Comparison of ENCODE assay signal across 13 mouse cellular contexts in the genomic region with DNA sequence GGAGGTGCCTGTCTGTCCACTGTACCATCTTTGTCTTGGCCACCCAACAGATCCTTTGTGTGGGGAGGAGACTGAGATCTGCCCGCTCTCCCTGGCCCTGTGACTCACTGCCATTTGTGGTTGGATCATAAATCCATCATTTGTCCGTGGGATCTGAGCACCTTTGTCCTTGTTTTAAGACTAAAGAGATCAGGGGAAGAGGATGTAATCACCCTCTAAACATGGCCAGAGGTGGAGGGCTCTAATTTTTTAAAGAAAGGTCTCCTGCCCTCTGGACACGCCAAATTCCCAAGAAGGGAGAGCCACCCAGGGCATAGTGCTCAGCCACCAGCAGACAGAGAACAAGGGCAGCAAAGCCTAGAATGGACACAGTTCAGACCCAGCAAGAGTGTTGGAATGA. TPM values are rescaled to one million over a fixed set of nuclear protein-coding genes. Genes with fewer than 3 reads are reported as not detected.
A peak's percentile ranks its signal among the peaks of the same experiment; 100 is the strongest.
DNase-seq lines count a peak whose midpoint lies in the region; ATAC-seq and TF ChIP-seq lines count a peak whose summit lies in the region.
"Had no signal": no experiment of that assay in that cellular context is flagged by ENCODE, and none has a peak within 500 bp of the region (broad histone marks: within the 10 kb centered on the region; RNA-seq: fewer than 3 reads in every experiment).

No protein-coding gene starts in this region.

- no peak overlapping the region for H3K4me2 ChIP-seq in heart, postnatal 0 days (ENCODE audit: low read depth, low read length)
- peak overlapping the region; percentile 80 for H3K4me2 ChIP-seq in liver, embryonic 15.5 days

- peak overlapping the region; percentile 95 for H3K27ac ChIP-seq in heart, postnatal 0 days (ENCODE audit: low read depth)
- peak overlapping the region; percentile 91 for H3K27ac ChIP-seq in brown adipose tissue, adult 24 weeks (replicated peaks; ENCODE audit: low read depth, low read length)
- peak overlapping the region; percentile 95 for H3K27ac ChIP-seq in liver, embryonic 15.5 days (replicated peaks)

- no peak for TF ChIP-seq EP300 in heart, postnatal 0 days (IDR thresholded peaks at IDR 0.05; ENCODE audit: low read depth)

- H3K9me3 ChIP-seq in heart, postnatal 0 days (replicated peaks; ENCODE audit: control insufficient read depth, low read length), result no peaks in the 10 kb centered on the region
- H3K9me3 ChIP-seq in liver, embryonic 15.5 days (replicated peaks), result no peaks in the 10 kb centered on the region
- H3K9me3 ChIP-seq: hindbrain, embryonic 15.5 days; limb, embryonic 13.5 days; midbrain, embryonic 15.5 days had no signal

- no peak for TF ChIP-seq CTCF in heart, postnatal 0 days (IDR thresholded peaks at IDR 0.05; ENCODE audit: low read depth)

- H3K9ac ChIP-seq in heart, postnatal 0 days (replicated peaks; ENCODE audit: low read depth, low read length), result no peak overlapping the region
- peak overlapping the region; percentile 44 for H3K9ac ChIP-seq in liver, embryonic 15.5 days

- WGBS in heart, postnatal 0 days, result 81% methylated on average over 3 of the region's 3 CpGs
- WGBS in liver, embryonic 15.5 days (ENCODE audit: insufficient replicate concordance), result 68% methylated on average over 3 of the region's 3 CpGs

- H3K27me3 ChIP-seq in heart, postnatal 0 days (ENCODE audit: control insufficient read depth, insufficient read depth, low read length), result no peaks in the 10 kb centered on the region
- H3K27me3 ChIP-seq in liver, embryonic 15.5 days, result no peaks in the 10 kb centered on the region
- H3K27me3 ChIP-seq: hindbrain, embryonic 15.5 days; limb, embryonic 13.5 days; midbrain, embryonic 15.5 days; Patski had no signal

- DNase-seq in cerebellum, adult 9-10 months, result peak; percentile 39
- DNase-seq in heart, postnatal 0 days (ENCODE audit: low spot score), result no peak
- DNase-seq in heart, adult 8-10 months (ENCODE audit: low spot score), result no peak
- DNase-seq in retina, embryonic 14.5 days (ENCODE audit: low spot score), result no peak
- no peak for DNase-seq in embryo, embryonic 10 days (ENCODE audit: low spot score)
- DNase-seq: forebrain, postnatal 0 days had no signal

- peaks cover 36% of the 10 kb centered on the region for H3K4me1 ChIP-seq in heart, postnatal 0 days (ENCODE audit: control insufficient read depth, insufficient read depth)
- peaks cover 42% of the 10 kb centered on the region for H3K4me1 ChIP-seq in brown adipose tissue, adult 24 weeks (ENCODE audit: control insufficient read depth, insufficient read depth, insufficient read length, low read length)
- H3K4me1 ChIP-seq in liver, embryonic 15.5 days (replicated peaks), result peaks cover 92% of the 10 kb centered on the region

- no peak overlapping the region for H3K4me3 ChIP-seq in heart, postnatal 0 days (ENCODE audit: low read depth, low read length)
- H3K4me3 ChIP-seq in brown adipose tissue, adult 24 weeks (ENCODE audit: insufficient read depth, low read depth, low read length), result no peak overlapping the region
- H3K4me3 ChIP-seq in liver, embryonic 15.5 days (replicated peaks), result no peak overlapping the region

- ATAC-seq in cerebellum, adult (ENCODE audit: insufficient number of reproducible peaks, low FRiP score, low TSS enrichment), result no peak
- ATAC-seq in heart, postnatal 0 days (ENCODE audit: insufficient read depth, low read depth), result no peak
- no peak for ATAC-seq in liver, embryonic 15.5 days (ENCODE audit: insufficient read depth)
- ATAC-seq: forebrain, postnatal 0 days; midbrain, embryonic 15.5 days; Patski had no signal

- H3K36me3 ChIP-seq in heart, postnatal 0 days (replicated peaks; ENCODE audit: control insufficient read depth, insufficient read depth, low read length), result no peaks in the 10 kb centered on the region
- no peaks in the 10 kb centered on the region for H3K36me3 ChIP-seq in liver, embryonic 15.5 days (replicated peaks)
- H3K36me3 ChIP-seq: hindbrain, embryonic 15.5 days; limb, embryonic 13.5 days; midbrain, embryonic 15.5 days had no signal

RNA-seq across cellular contexts. Expression of gene Btg2, which starts 12.9 kb away (rescaled TPM):
- 46.8 and 52.9 TPM in 2 replicates for total RNA-seq in heart, postnatal 0 days (2014; rRNA removed; ENCODE audit: low replicate concordance)
- 27.4 and 33.7 TPM in 2 replicates for polyA plus RNA-seq in heart, postnatal 0 days (2015; fragmentation: Nextera tagmentation; extraction: Ambion mirVana)
- total RNA-seq in heart, adult 8-10 months (2022), result 10 to 100 TPM; 18.3 to 35.3 (median 28.0) TPM
- 16.6 and 53.4 TPM in 2 replicates for polyA plus RNA-seq in brown adipose tissue, adult 24 weeks (2012; ENCODE audit: insufficient read depth, insufficient read length, missing spikeins)
- 103 and 108 TPM in 2 replicates for polyA plus RNA-seq in liver, embryonic 15.5 days (2015; fragmentation: Nextera tagmentation; extraction: Ambion mirVana)

RNA-seq across cellular contexts. Expression of gene Chit1, which starts 19.2 kb away (rescaled TPM):
- 0.76 and 1.5 TPM in 2 replicates for total RNA-seq in heart, postnatal 0 days (2014; rRNA removed; ENCODE audit: low replicate concordance)
- polyA plus RNA-seq in heart, postnatal 0 days (2015; fragmentation: Nextera tagmentation; extraction: Ambion mirVana), result 0.19 and 0.30 TPM in 2 replicates
- not detected for total RNA-seq in heart, adult 8-10 months (2022)
- not detected in 2 replicates for polyA plus RNA-seq in brown adipose tissue, adult 24 weeks (2012; ENCODE audit: insufficient read depth, insufficient read length, missing spikeins)
- polyA plus RNA-seq in liver, embryonic 15.5 days (2015; fragmentation: Nextera tagmentation; extraction: Ambion mirVana), result 0.07 and 0.20 TPM in 2 replicates
- polyA plus RNA-seq: Patski had no signal

RNA-seq across cellular contexts. Expression of gene Fmod, which starts 54.8 kb away (rescaled TPM):
- total RNA-seq in heart, postnatal 0 days (2014; rRNA removed; ENCODE audit: low replicate concordance), result 11.2 and 12.5 TPM in 2 replicates
- 7.7 and 8.9 TPM in 2 replicates for polyA plus RNA-seq in heart, postnatal 0 days (2015; fragmentation: Nextera tagmentation; extraction: Ambion mirVana)
- 10 to 100 TPM in 1 of 4 experiments, 1 to 10 TPM in 3; 5.9 to 14.1 (median 8.2) TPM for total RNA-seq in heart, adult 8-10 months (2022)
- polyA plus RNA-seq in brown adipose tissue, adult 24 weeks (2012; ENCODE audit: insufficient read depth, insufficient read length, missing spikeins), result 0.38 and 0.55 TPM in 2 replicates
- 2.6 and 3.3 TPM in 2 replicates for polyA plus RNA-seq in liver, embryonic 15.5 days (2015; fragmentation: Nextera tagmentation; extraction: Ambion mirVana)
